Mouse (Mus musculus) 3T3-L1 (cell line): Measurements from ENCODE around the gene Negr1.

Experiments
- DNase-seq: peaks from one replicate; pipeline ENCODE4 v3.0.0-alpha.2; 2015; ENCODE audit warnings: low read depth, low spot score

The Negr1 gene

DNA sequence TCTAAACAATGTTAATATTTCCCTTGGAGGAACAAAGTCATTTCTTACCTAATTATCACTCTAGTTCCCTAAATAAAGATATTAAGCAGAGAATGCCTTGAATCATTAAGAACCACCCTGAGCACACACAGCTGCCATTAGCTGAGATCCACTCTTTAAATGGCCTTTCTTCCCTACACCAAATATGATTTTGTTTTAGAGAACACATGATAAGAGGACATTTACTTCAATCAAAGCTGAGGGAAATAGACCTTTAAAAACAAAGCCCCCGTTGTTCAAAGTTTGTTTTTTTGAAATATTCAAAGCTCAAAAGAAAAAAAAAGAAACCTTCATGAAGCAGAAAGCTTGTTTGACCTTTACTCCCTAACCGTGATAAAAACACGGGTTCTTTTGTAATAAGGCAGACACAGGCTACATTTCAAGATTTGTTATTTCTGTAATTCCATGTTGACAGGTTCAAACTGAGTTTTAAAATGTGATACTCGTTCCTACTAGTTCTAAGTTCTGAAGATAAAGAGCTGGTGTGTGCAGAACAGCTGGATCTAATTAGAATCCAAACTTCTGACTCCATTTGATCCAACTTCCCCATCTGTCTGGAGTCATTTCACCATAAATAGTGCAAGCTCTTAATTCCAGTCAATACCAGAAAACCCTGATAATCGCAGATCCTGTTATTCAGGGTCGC is 544.1 kb downstream of the Negr1 start:
- no peak for DNase-seq

DNA sequence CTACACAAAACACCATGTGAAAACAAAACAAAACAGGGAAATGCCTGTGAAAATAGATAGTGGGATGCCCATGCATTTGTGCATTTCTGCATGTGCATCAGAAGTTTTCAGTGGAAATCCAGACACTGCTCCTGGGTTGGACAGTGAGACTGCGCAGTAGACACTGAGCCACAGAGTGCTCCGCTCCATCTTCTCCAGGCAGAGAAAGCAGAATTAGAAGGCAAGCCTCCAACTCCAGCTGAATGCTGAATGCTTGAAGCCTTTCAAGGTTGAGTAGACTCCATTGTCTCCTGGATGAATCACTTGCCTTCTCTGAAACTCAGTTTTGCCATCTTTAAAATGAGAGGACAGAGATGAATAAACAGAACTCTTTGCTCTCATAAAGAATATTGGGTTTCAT is 546.6 kb downstream of the Negr1 start:
- no peak for DNase-seq

GRCm38 (mm10) chr3:157109308-157109707 is 547.7 kb downstream of the Negr1 start:
- DNase-seq = peak; percentile 29

DNA sequence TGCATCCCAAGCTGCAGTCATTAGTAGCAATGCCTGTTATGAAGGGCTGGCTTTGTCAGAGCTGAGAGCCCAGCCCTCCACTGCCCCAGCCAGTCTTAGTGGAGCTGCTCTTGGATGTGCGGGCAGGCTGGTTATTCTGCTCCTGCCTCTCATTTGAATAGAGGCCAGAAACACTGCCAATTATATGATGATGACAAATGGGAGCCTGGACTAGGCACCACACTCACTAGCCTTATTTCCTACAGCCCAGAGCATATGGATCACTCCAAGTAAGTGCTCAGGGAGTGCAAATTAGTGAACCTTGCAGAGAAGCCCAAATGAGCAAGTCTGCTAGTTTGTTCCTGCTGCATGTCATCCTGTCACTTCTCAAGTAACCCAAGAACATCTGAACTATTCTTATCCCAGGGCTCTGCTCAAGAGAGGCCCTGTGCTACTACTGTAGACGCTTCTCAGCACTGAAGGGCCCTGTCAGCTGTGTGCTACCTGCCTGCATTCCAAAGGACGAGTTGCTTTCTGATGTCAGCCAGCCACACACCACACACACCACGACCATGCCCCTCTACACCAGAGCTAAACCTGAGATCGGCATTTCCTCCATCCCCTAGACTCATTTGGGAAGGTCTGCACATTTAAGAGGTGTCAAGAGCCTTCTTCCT is 553.6 kb downstream of the Negr1 start:
- DNase-seq = no peak

DNA sequence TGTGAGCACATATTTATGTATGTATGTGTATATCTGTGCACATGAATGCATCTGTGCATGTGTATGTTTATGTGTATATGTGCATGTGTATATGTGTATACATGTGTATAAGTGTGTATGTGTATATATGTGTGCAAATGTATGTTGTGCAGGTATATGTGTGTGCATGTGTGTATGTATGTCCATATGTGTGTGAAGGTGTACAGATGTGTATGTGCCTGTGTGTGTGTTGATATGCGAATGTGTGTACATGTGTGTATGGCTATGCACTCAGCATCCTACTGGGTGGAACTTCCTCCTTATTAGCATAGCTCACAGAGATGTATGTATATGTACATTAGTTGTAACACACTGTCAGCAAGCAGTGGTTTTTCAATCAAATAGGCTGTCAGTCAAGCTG is 554.4 kb downstream of the Negr1 start:
- no peak for DNase-seq

DNA sequence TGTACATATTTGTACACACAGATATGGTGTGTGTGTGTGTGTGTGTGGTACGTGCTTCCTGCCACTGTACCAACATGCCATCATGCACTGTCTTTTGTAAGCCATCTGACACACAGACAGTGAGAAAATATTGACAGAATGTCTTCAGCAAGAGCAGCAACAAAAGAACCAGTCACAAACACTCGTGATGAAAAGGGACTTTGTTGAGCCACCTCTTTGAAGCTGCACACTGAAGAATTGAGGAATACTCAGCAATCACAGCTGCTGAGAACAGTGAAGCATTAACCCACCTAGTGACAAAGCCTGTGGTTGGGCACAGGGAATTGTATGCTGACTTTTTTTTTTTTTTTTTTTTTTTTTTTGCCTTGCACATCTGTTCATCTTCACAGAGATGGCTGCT is 558.3 kb downstream of the Negr1 start:
- no peak for DNase-seq

- DNase-seq = no peak
These were observed 584.7 kb downstream of the Negr1 start for GRCm38 (mm10) chr3:157146124-157146855.

DNA sequence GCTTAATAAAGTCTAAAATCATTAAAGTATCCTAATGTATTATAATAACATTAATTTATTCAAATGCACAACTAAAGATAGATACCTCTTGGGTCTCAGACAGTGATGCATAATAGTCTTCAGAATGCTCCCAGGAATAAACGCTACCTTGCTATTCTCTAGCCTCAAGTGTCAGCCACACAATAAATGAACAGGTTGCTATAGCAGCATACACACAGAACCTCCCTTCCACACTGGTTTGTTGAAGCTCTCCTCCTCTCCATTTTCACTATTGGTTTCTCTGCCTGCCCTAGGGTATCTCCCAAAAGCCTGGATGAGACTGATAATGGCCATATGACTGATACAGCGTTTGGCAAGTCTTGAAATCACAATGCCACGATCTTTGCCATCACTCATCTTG is 593.3 kb downstream of the Negr1 start:
- DNase-seq = no peak

GRCm38 (mm10) chr3:157155513-157155912 is 593.9 kb downstream of the Negr1 start:
- DNase-seq = no peak

DNA sequence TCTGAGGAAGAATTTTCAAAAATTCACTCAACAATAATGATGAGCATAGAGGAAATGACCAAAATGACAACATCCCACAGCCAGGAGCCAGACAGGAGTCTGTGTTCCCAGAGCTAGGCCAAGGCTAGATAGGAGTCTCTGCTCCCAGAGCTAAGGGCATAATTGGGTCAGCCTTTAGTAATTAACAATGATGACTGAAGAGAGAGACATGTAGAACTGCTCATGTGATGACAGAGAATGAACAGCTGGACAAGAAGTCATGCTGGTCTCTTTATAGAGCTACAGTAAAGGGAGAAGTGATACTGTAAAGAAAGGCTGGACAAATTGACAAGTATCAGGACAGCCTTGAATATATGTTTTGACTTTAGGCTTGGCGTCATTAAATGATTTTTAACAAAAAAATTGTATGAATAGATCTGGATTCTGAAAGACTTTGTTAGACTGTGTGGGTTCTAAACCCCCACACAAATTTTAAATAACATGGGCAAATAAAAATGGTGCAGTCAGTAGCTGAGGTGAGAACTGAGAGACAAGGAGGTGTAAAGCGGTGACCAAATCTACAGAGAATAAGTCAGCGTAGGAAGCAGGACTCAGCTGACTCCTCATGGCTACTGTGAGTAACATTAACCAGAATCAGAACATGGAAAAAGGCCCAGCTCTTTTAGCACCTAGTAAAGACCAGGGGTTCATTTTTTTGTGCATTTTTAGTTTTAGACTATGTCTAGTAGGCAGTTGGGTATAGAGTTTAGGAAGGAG is 603.4 kb downstream of the Negr1 start:
- no peak for DNase-seq

DNA sequence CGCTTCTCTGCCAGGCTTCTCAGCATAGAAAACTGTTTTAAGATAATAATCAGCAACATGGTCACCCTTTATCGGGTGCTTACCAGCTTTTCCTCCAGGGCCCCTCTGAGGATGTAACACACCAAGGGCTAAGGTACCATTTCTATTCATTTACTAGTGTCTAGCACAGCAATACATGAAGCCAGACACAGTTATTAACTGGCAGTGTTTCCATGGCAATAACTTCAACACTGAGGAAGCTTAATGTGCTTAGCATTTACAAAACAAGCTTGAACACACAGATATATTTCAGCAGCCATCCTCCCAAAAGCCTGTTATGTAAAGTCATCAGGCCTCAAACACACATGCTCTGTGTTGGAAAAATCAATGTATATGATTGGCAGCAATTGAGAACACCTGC is 620.4 kb downstream of the Negr1 start:
- no peak for DNase-seq

DNA sequence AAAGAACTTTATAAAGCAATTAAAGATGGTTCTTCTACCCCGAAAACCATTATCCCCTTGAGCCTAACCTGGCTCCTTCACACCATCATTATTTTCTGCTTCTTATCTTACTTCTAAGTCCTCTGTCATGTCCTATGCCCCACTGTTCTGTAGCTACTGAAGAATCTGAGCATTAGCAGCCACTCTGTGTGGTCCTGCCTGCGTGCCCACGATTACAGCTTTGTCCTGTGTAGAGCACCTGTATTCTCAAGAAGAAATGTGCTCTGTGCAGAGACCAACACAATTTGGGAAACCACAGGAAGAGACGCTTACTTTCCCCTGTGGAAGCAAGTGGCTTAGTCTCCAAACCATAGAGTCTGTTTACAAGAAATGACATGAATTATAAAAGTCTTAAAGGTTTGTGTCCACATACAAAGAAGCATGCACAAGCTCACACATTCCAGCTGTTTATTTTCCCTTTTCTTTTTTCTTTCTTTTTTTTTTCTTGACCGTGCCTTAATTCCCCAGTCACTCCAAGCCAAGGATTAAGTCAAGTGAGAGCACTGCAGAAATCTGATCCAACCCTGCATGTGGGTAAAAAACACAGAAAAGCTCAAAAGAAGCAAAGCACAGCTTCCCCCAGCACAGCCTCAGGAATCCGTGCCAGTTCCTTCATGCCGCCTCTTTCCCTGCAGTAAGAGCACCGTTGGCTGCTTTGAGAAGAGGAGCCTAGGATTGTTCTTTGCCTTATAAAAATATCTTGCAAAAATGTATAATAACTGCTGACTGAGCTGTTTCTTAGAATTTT is 627.5 kb downstream of the Negr1 start:
- DNase-seq = no peak

GRCm38 (mm10) chr3:157189834-157190233 is 628.2 kb downstream of the Negr1 start:
- no peak for DNase-seq

DNA sequence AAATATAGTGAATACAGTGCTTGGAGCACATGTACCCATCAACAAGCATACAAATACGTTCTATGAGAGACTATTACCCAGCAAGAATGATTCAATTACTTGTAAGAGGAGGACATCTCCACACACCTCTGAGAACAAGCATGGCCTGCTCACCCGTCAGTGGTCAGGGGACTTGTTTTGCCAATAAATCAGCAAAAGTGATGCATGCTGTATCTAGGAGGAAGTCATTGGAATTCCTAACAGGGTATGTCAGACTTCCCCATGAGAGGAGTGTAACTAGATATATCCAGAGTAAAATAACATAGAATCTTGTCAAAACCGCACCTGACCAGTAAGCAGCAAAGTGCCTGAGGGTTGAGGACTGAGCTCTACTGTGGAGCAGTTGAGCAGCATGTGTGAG is 629.0 kb downstream of the Negr1 start:
- peak; percentile 5 for DNase-seq

- no peak for DNase-seq
These were observed 630.4 kb downstream of the Negr1 start for GRCm38 (mm10) chr3:157192021-157192420.

DNA sequence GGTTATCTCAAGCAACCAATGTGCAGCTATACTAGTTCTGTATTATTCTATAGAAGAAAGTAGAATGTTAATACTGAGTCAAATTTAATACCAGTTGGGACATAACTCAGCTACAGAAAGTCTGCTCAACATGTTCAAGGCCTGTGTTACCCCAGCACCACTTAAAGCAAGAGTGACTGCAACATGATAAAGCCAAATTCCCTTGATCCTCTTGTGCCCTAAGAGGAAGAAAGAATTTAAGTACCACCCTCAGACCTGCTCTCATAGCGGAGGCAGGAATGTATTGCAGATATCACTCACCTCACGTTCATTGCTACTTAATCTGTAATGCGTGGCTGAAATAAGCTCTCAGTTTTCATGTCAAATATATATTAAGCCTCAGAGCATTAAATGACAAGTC is 631.5 kb downstream of the Negr1 start:
- DNase-seq = no peak

DNA sequence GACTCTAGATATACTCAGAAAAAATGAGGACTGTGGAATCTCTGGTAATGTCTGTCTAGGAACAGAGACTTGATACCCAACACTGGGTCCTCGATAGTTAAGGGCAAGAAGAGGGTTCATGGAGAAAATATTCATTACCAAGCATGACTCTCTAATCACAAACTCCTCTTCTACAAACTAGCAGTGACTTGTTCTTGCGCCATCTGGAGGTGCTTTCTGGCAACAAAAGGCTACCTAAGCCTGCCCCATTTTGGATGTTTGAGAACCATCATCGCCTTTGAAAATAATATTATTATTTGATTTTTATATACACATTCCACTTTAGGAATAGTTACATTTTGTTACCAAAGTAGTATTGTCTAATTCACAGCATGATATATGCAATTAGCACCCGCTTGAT is 637.1 kb downstream of the Negr1 start:
- DNase-seq = peak; percentile 9

- no peak for DNase-seq
These were observed 640.1 kb downstream of the Negr1 start for GRCm38 (mm10) chr3:157201726-157202125.

DNA sequence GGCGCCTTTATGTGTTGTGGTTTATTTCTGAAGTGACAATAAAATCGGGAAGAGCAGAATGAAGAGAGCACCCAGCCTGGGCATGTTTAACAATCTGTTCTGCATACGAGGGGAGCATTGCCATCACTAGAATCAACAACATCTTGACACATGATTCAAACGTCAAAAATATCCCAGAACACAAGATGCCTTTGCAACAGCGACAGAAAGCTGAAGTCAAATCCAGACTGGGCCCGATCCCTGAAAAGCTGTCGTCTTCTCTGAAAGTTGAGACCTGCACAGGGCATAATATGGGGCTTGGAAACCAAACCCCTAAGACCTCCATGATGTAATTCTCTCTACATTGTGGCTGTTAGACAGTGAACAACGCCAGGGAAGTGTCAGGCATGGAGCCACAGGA is 642.0 kb downstream of the Negr1 start:
- no peak for DNase-seq

- no peak for DNase-seq
These were observed 645.2 kb downstream of the Negr1 start for GRCm38 (mm10) chr3:157206752-157207151.

GRCm38 (mm10) chr3:157208966-157209365 is 647.4 kb downstream of the Negr1 start:
- no peak for DNase-seq
